Mouse (Mus musculus) limb, embryonic 12.5 days (tissue): Measurements from ENCODE around the gene Zfp579. TPM values are rescaled to one million over a fixed set of nuclear protein-coding genes. Genes with fewer than 3 reads are reported as not detected.
"Not testable (repeated sequence)": the region's sequence is repeated elsewhere in the genome, so short reads cannot be mapped to it uniquely, and the experiment has no call there.

ENCODE experiments used
- ATAC-seq: fragments of 200-750 bp; cut with Nextera tagmentation; 2 replicates; pipeline ENCODE4 v1.8.0; 2017; ENCODE audit warnings: low read depth, moderate TSS enrichment; ENCODE audit not compliant: insufficient number of reproducible peaks, insufficient read depth, low FRiP score, low TSS enrichment
- H3K27ac ChIP-seq: fragments of 300-500 bp; sonication (generic); 2 replicates; pipeline ENCODE4 v1.5.1; 2016; ENCODE audit warnings: mild to moderate bottlenecking, moderate library complexity
- H3K27me3 ChIP-seq: fragments of 300-500 bp; sonication (generic); 2 replicates; pipeline ENCODE4 v1.6.1; 2016; ENCODE audit warnings: mild to moderate bottlenecking, moderate library complexity
- H3K36me3 ChIP-seq: fragments of 300-500 bp; sonication (generic); 2 replicates; pipeline ENCODE4 v1.6.1; 2016; ENCODE audit warnings: mild to moderate bottlenecking, moderate library complexity
- H3K4me1 ChIP-seq: fragments of 300-500 bp; sonication (generic); replicated peaks from 2 replicates; pipeline ENCODE4 v1.6.1; 2016
- H3K4me2 ChIP-seq: fragments of 300-500 bp; sonication (generic); 2 replicates; pipeline ENCODE4 v1.6.1; 2016; ENCODE audit warnings: mild to moderate bottlenecking, moderate library complexity
- H3K4me3 ChIP-seq: fragments of 300-500 bp; sonication (generic); replicated peaks from 2 replicates; pipeline ENCODE4 v1.5.1; 2016; ENCODE audit warnings: mild to moderate bottlenecking
- H3K9ac ChIP-seq: fragments of 300-500 bp; sonication (generic); replicated peaks from 2 replicates; pipeline ENCODE4 v1.6.1; 2016; ENCODE audit warnings: mild to moderate bottlenecking, moderate library complexity
- H3K9me3 ChIP-seq: fragments of 300-500 bp; sonication (generic); 2 replicates; pipeline ENCODE4 v1.6.1; 2016; ENCODE audit warnings: mild to moderate bottlenecking, moderate library complexity
- WGBS: fragments of 180-500 bp; shearing (Covaris S2); methylation state at CpG from one replicate; pipeline ENCODE4 v1.1.7; 2016; 5-methylcytosine and 5-hydroxymethylcytosine counted together
- polyA plus RNA-seq: library from polyadenylated mRNA; unstranded; fragments of >200 nt; fragmentation: Nextera tagmentation; extraction: Ambion mirVana; gene quantifications from 2 replicates; pipeline ENCODE4 v1.2.1, GENCODE M21; 2016

The Zfp579 gene
- polyA plus RNA-seq, 1 experiment from 2014 or later, result 34.0 TPM

GRCm38 (mm10) chr7:5030554-5031275, 34.8 kb upstream of the Zfp579 start:
- Histone ChIP-seq H3K27ac (no peak overlapping the region), H3K9ac (no peak overlapping the region), H3K4me2 (no peak overlapping the region), H3K4me1 (no peaks in the 10 kb centered on the region), H3K9me3 (peaks cover 61% of the 10 kb centered on the region), H3K27me3 (no peaks in the 10 kb centered on the region), H3K36me3 (peaks cover 99% of the 10 kb centered on the region), H3K4me3 (0 out of 2 replicates have a peak overlapping the region, but pooled peaks have one; percentile 2)
- ATAC-seq, result no peak
- 81% methylated on average over 63 of the region's 63 CpGs for WGBS

- peak overlapping the region; percentile 0; the same call in 1 of the 2 replicates for H3K4me3 ChIP-seq
- no peaks in the 10 kb centered on the region for H3K27me3 ChIP-seq
- no peak overlapping the region for H3K27ac ChIP-seq
- peaks cover 58% of the 10 kb centered on the region for H3K9me3 ChIP-seq
- no peaks in the 10 kb centered on the region for H3K4me1 ChIP-seq
- WGBS, result 92% methylated on average over 21 of the region's 21 CpGs
- no peak overlapping the region for H3K4me2 ChIP-seq
- no peak overlapping the region for H3K9ac ChIP-seq
- H3K36me3 ChIP-seq, result peaks cover 99% of the 10 kb centered on the region
- ATAC-seq, result no peak
Measured at GRCm38 (mm10) chr7:5029946-5030345, 34.0 kb upstream of the Zfp579 start.

DNA sequence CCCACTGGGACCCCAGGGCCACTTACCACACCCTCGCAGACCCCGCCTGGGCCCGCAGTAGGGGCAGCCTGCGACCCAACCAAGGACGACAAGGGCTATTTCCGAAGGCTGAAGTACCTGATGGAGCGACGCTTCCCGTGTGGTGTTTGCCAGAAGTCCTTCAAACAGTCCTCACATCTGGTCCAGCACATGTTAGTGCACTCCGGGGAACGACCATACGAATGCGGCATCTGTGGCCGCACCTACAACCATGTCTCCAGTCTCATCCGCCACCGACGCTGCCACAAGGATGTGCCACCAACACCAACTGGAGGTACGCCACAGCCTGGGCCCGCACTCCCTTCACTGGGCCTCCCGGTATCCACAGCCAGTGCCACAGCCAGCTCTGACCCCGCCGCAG, 33.6 kb upstream of the Zfp579 start:
- ATAC-seq, result no peak
- no peak overlapping the region for H3K27ac ChIP-seq
- no peak overlapping the region for H3K4me2 ChIP-seq
- peak overlapping the region; percentile 0; the same call in 1 of the 2 replicates for H3K4me3 ChIP-seq
- no peak overlapping the region for H3K9ac ChIP-seq
- H3K4me1 ChIP-seq, result no peaks in the 10 kb centered on the region
- H3K36me3 ChIP-seq, result peaks cover 99% of the 10 kb centered on the region
- WGBS, result 95% methylated on average over 22 of the region's 22 CpGs
- H3K27me3 ChIP-seq, result no peaks in the 10 kb centered on the region
- peaks cover 54% of the 10 kb centered on the region for H3K9me3 ChIP-seq

- no peak for ATAC-seq
- WGBS, result 52% methylated on average over 5 of the region's 5 CpGs
- Histone ChIP-seq H3K27me3 (no peaks in the 10 kb centered on the region), H3K27ac (0 out of 2 replicates have a peak overlapping the region, but pooled peaks have one; percentile 98), H3K4me1 (peaks cover 19% of the 10 kb centered on the region), H3K36me3 (peaks cover 56% of the 10 kb centered on the region), H3K9ac (peak overlapping the region; percentile 93), H3K4me2 (peak overlapping the region; percentile 87), H3K4me3 (peak overlapping the region; percentile 84), H3K9me3 (no peaks in the 10 kb centered on the region)
Measured at GRCm38 (mm10) chr7:5021197-5021596, 25.2 kb upstream of the Zfp579 start.

GRCm38 (mm10) chr7:5020685-5021084, 24.7 kb upstream of the Zfp579 start:
- no peak; the same call in 1 of the 2 replicates for ATAC-seq
- H3K36me3 ChIP-seq, result peaks cover 51% of the 10 kb centered on the region

DNA sequence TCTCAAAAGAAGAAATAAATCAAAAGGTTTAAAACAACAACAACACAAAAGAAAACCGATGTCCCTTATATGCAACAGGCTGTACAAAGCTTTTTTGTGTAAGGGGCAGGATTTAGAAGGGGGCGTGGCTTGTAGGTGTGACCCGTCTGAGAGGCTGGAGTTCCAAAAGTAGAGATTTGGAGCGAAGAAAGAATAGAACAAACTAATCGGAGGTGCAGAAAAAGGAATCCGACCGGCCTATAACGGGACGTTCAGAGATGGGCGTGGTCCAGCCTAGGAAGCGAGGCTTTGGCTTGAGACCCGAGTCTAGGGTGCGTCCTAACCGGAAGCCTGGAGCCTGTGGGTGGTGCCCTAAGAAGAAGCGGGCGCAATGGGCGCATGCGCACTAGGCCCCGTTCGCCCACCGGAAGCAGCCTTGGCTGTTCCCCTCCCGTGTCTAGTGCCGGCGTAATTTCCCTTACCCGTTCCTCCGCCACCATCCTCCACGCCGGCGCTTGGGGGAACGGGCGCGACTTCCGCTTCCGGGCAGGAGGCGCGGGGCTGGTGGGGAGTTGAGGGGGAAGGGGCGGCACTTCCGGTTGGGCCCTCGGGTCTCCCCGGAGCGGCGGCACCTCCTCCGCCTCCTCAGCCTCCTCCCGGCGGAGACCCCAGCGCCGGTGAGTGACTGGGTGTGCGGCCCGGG, 24.2 kb upstream of the Zfp579 start, which contains the start of the genes Zfp865 and Ccdc106:
TSS of gene Zfp865 (plus strand) at position 377 of the 682 bp plus-strand sequence.
TSS of gene Ccdc106 (plus strand) at position 554 of the 682 bp plus-strand sequence.
- ATAC-seq, result peak; percentile 89
- Histone ChIP-seq H3K27me3 (no peaks in the 10 kb centered on the region), H3K36me3 (peaks cover 46% of the 10 kb centered on the region), H3K9ac (peak within 1 kb of the TSS; percentile 93), H3K4me3 (peak within 1 kb of the TSS; percentile 84), H3K27ac (peak within 1 kb of the TSS; percentile 98), H3K9me3 (no peaks in the 10 kb centered on the region), H3K4me2 (peak within 1 kb of the TSS; percentile 87), H3K4me1 (peaks cover 23% of the 10 kb centered on the region)
- WGBS, result 0% methylated on average over 49 of the region's 49 CpGs

More at GRCm38 (mm10) chr7:5020685-5021084, 24.7 kb upstream of the Zfp579 start:
- peak overlapping the region; percentile 93 for H3K9ac ChIP-seq
- peak overlapping the region; percentile 87 for H3K4me2 ChIP-seq
- no peaks in the 10 kb centered on the region for H3K9me3 ChIP-seq
- H3K27ac ChIP-seq, result peak overlapping the region; percentile 98
- H3K4me1 ChIP-seq, result peaks cover 23% of the 10 kb centered on the region
- under 1% methylated on average over 15 of the region's 15 CpGs for WGBS
- peak overlapping the region; percentile 84 for H3K4me3 ChIP-seq
- no peaks in the 10 kb centered on the region for H3K27me3 ChIP-seq

GRCm38 (mm10) chr7:5019576-5019975, 23.6 kb upstream of the Zfp579 start:
- WGBS, result 20% methylated on average over 8 of the region's 8 CpGs
- Histone ChIP-seq H3K4me2 (peak overlapping the region; percentile 87), H3K9ac (peak overlapping the region; percentile 93; the same call in 1 of the 2 replicates), H3K4me1 (peaks cover 23% of the 10 kb centered on the region), H3K36me3 (peaks cover 40% of the 10 kb centered on the region), H3K27ac (peak overlapping the region; percentile 98), H3K4me3 (peak overlapping the region; percentile 84)
- H3K9me3 ChIP-seq, H3K27me3 ChIP-seq: not testable (repeated sequence)
- peak; percentile 3; the same call in 1 of the 2 replicates for ATAC-seq

GRCm38 (mm10) chr7:5017931-5018330, 22.0 kb upstream of the Zfp579 start:
- Histone ChIP-seq H3K4me1 (peaks cover 23% of the 10 kb centered on the region), H3K4me3 (no peak overlapping the region), H3K27me3 (no peaks in the 10 kb centered on the region), H3K9me3 (no peaks in the 10 kb centered on the region), H3K4me2 (no peak overlapping the region), H3K9ac (no peak overlapping the region), H3K27ac (no peak overlapping the region), H3K36me3 (peaks cover 26% of the 10 kb centered on the region)
- 96% methylated on average over 21 of the region's 21 CpGs for WGBS
- ATAC-seq, result no peak

GRCm38 (mm10) chr7:5017352-5017751, 21.4 kb upstream of the Zfp579 start:
- Histone ChIP-seq H3K36me3 (peaks cover 26% of the 10 kb centered on the region), H3K4me1 (peaks cover 23% of the 10 kb centered on the region), H3K9me3 (no peaks in the 10 kb centered on the region), H3K4me2 (no peak overlapping the region), H3K4me3 (no peak overlapping the region), H3K27ac (no peak overlapping the region), H3K9ac (no peak overlapping the region), H3K27me3 (no peaks in the 10 kb centered on the region)
- 93% methylated on average over 16 of the region's 16 CpGs for WGBS
- ATAC-seq, result no peak

- H3K27me3 ChIP-seq, result no peaks in the 10 kb centered on the region
- H3K4me3 ChIP-seq, result no peak overlapping the region
- H3K36me3 ChIP-seq, result peaks cover 26% of the 10 kb centered on the region
- no peak overlapping the region for H3K27ac ChIP-seq
- H3K4me2 ChIP-seq, result no peak overlapping the region
- peaks cover 21% of the 10 kb centered on the region for H3K4me1 ChIP-seq
- ATAC-seq, result no peak
- no peak overlapping the region for H3K9ac ChIP-seq
- H3K9me3 ChIP-seq, result no peaks in the 10 kb centered on the region
- WGBS, result 97% methylated on average over 2 of the region's 2 CpGs
Measured at GRCm38 (mm10) chr7:5016920-5017319, 21.0 kb upstream of the Zfp579 start.

- 69% methylated on average over 3 of the region's 3 CpGs for WGBS
- Histone ChIP-seq H3K27me3 (no peaks in the 10 kb centered on the region), H3K9ac (peak overlapping the region; percentile 64; the same call in 1 of the 2 replicates), H3K36me3 (peaks cover 32% of the 10 kb centered on the region), H3K27ac (peak overlapping the region; percentile 98), H3K4me2 (peak overlapping the region; percentile 61), H3K4me3 (peak overlapping the region; percentile 66), H3K4me1 (peaks cover 13% of the 10 kb centered on the region), H3K9me3 (no peaks in the 10 kb centered on the region)
- no peak for ATAC-seq
Measured at GRCm38 (mm10) chr7:5016057-5016456, 20.1 kb upstream of the Zfp579 start.
